Mouse (Mus musculus) gastrocnemius, adult 2 months (tissue): ENCODE data around the gene Spata25. TPM values are rescaled to one million over a fixed set of nuclear protein-coding genes. Genes with fewer than 3 reads are reported as not detected.

Experiments
- DNase-seq: peaks from one replicate; pipeline ENCODE4 v3.0.0; 2022
- H3K27ac ChIP-seq: fragments of 200-600 bp; 2 replicates; pipeline ENCODE4 v1.8.1; 2022; ENCODE audit warnings: mild to moderate bottlenecking
- H3K4me3 ChIP-seq: fragments of 200-600 bp; 2 replicates; pipeline ENCODE4 v1.8.1; 2022; ENCODE audit warnings: mild to moderate bottlenecking, moderate library complexity
- CTCF ChIP-seq: fragments of 200-600 bp; IDR thresholded peaks from 2 replicates; pipeline ENCODE4 v1.8.1; 2022; ENCODE audit warnings: antibody characterized with exemption, mild to moderate bottlenecking, moderate library complexity
- intact Hi-C: fragments of 180-260 bp; cut with DNase I; formaldehyde crosslinking; loops from one replicate; pipeline ENCODE4 v1.15.1; 2025
- total RNA-seq, 2 experiments: library from RNA; stranded (reverse); gene quantifications; 2 replicates each; pipeline ENCODE4 v1.2.3; 2021

The Spata25 gene
- total RNA-seq, 2 experiments from 2014 or later: 0.84 TPM; not detected in 1

DNA sequence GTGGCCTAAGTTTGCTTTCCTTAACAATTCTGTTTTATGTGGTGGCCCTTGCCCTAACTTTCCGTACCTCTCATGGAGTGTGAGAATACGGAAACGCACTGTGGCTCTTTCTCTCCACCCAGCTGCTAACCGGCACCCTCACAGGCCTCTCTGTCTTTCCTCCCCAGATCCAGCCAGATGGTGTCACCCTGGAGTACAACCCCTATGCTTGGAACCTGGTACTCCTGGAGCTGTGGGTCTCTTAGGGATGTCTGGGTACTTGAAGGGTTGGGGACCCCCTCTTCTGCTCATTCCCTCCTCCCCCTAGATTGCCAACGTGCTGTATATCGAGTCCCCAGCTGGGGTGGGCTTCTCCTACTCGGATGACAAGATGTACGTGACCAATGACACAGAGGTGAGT lies 6.2 kb upstream of the Spata25 start:
- H3K4me3 ChIP-seq: peak overlapping the region; percentile 75
- H3K27ac ChIP-seq: peak overlapping the region; percentile 95
- intact Hi-C loops: no loop called here
- DNase-seq: no peak
- TF ChIP-seq CTCF: peak; percentile 10; the same call in 1 of the 2 replicates

DNA sequence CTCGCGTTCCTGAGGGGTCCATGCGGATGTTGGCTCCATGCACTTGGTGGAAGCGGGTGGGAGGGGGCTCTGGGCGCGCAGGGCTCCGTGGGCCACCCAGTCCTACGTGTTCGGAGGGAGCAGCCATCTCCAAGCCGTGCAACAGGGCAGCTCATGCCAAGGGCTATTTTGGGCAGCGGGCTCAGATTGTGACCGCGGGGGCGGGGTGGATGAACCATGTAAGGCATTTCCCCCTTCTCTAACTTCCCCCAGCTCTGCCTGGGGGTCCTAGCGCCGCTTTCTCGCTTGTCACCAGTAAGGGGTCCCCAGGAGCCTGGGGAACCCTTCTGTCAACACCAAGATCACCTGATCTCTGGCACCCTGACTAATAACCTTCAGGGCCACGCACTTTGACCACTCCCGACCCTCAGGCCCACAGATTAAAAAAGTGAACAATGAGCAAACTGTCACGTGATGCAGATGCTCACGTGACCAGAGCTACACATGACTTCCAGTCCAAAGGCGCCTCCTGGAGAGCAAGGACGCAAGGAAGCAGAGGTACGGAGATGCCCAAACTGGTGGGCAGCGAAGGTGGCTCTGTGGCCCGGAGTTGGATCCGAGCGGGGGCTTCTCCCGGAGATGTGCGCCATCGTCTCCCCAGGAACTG lies 5.1 kb upstream of the Spata25 start, which contains the start of gene Neurl2:
Gene Neurl2, minus strand, starts transcription at position 143 of the 646 bp plus-strand sequence.
- DNase-seq: peak; percentile 94

DNA sequence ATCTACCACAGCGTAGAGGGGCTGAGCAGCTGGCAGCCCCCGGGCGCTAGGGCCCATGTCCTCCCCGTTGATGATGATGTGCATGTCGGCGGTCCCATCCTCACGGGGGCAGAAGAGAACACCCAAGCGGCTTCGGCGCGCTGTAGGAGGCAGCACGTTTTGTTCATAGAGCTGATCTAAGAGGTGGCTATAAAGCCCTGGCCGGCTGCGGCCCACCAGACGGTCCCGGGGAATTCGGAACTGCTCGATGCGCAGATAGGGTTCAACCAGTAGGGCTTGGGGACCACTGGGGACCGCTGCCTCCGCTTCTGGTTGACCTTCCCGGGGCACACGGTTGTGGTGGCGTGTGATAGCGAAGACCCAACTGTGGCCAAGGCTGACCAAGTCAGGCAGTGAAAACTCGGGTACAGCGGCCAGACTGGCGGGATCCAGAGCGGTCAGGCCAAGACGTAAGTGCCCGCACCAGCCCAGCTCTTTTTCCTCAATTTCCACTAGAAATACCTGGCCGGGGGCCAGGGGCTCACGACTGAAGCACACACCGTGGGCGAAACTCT lies 4.5 kb upstream of the Spata25 start, which contains the start of gene Ctsa:
Gene Ctsa, plus strand, starts transcription at position 126 of the 554 bp plus-strand sequence.
- peak within 1 kb of the TSS; percentile 95 for H3K27ac ChIP-seq
- intact Hi-C loops: loop anchor here (2.0 kb wide), 2 partner anchors 46 to 78 kb away; partner anchors contain the start of genes Pcif1 and Zfp335
- peak; percentile 75 for TF ChIP-seq CTCF
- peak within 1 kb of the TSS; percentile 75 for H3K4me3 ChIP-seq
- DNase-seq: peak; percentile 88

More for the DNA sequence above, 5.1 kb upstream of the Spata25 start, which contains the start of gene Neurl2:
- intact Hi-C loops: loop anchor here (2.0 kb wide), 2 partner anchors 45 to 77 kb away; partner anchors contain the start of genes Pcif1 and Zfp335
- H3K27ac ChIP-seq: peak within 1 kb of the TSS; percentile 95
- H3K4me3 ChIP-seq: peak within 1 kb of the TSS; percentile 75
- TF ChIP-seq CTCF: peak; percentile 5; the same call in 1 of the 2 replicates

DNA sequence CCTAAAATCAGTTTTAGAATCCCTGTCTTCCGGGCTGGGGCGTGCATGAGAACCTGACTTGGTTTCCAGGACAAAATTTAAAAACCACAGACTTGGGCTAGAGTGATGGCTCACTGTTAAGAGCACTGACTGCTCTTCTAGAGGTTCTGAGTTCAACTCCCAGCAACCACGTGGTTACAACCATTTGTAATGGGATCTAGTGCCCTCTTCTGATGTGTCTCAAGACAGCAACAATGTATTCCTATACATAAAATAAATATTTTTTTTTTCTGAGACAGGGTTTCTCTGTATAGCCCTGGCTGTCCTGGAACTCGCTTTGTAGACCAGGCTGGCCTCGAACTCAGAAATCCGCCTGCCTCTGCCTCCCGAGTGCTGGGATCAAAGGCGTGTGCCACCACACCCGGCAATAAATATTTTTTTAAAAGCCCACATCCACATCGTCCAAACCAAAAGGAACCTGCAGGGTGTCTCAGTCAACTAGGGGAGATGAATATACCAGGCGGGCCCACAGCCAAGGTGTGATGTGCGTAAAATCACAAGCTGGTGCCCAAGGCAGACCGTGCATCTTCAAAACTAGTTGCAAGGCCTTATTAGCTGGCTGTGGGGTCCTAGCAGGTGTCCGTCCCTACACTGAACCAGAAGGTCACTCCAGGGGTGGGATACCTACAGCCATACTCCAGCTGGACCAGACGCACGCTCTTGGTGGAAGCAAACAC lies 3.9 kb upstream of the Spata25 start:
- intact Hi-C loops: loop anchor here (2.0 kb wide), 2 partner anchors 47 to 79 kb away; partner anchors contain the start of genes Pcif1 and Zfp335
- TF ChIP-seq CTCF: no peak
- Histone ChIP-seq H3K4me3 (peak overlapping the region; percentile 75), H3K27ac (peak overlapping the region; percentile 95)
- no peak for DNase-seq

DNA sequence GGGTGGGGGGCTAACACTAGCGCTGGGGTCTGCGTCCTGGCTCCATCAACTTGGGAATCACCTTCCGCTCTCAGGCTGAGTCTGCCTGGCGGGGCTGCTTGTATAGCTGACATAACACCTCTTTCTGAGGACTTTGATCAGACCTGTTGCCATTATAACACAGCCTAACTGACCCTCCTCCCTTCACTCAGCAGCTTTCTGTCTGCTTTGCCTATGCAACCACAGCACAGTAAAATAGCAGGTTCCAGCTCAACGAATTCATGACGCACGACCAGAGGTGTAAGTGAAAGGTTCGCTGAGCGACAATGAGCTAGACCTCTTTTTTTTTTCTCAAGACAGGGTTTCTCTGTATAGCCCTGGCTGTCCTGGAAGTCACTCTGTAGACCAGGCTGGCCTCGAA lies 2.7 kb upstream of the Spata25 start:
- DNase-seq: no peak
- H3K27ac ChIP-seq: no peak overlapping the region
- intact Hi-C loops: no loop called here
- no peak overlapping the region for H3K4me3 ChIP-seq
- TF ChIP-seq CTCF: no peak

DNA sequence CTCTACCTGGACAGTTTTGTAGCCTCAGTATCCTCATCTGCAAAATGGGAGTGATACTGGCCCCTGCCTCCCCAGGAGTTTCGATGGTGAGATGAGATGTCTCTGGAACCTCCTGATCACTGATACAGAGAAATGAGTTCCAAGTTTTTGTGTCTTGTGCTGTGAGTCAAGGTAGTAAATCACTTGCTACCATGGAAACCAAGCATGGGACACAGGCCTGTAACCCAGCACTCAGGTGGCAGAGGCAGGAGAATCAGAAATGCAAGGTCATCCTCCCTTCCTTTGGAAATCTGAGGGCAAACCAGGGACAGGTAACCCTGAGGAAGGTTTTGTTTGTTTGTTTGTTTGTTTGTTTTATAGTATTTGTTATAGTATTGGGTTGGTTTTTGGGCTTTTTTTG lies 753 bp upstream of the Spata25 start:
- H3K27ac ChIP-seq: no peak overlapping the region
- intact Hi-C loops: no loop called here
- DNase-seq: no peak
- no peak for TF ChIP-seq CTCF
- H3K4me3 ChIP-seq: no peak overlapping the region

DNA sequence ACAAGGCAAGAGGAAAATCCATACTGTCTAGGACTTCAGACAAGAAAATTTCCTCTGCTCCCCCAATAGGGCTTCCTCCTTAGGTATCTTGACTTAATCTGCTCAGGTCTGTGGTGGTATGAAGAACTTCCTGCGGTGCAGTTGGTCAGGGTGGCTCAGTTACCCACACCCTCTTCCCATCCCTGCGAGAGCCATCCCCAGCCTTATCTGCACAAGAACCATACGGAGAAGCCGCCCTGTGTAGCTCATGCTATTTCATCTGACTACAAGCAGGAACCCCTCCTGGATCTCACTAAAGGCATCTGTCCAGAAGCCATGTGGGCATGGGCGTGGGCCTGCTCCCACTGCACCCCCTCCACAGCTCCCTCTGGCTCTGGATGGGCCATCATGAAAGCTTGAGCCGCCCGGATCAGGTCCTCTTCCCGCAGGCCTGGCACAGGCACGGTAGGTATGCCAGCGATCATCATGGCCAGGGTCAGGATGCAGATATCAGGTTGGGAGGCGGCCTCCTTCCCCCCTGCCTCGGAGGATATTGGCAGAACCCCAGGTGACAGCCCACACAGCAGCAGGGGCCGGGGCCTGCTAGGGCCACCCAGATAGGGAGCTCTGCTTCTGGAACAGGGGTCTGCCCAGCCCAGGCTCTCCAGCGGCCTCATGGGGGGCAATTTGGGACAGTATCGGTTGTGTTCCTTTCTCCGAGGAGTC lies 1.0 kb downstream of the Spata25 start:
- no peak for TF ChIP-seq CTCF
- no peak overlapping the region for H3K27ac ChIP-seq
- H3K4me3 ChIP-seq: no peak overlapping the region
- intact Hi-C loops: no loop called here
- DNase-seq: no peak

DNA sequence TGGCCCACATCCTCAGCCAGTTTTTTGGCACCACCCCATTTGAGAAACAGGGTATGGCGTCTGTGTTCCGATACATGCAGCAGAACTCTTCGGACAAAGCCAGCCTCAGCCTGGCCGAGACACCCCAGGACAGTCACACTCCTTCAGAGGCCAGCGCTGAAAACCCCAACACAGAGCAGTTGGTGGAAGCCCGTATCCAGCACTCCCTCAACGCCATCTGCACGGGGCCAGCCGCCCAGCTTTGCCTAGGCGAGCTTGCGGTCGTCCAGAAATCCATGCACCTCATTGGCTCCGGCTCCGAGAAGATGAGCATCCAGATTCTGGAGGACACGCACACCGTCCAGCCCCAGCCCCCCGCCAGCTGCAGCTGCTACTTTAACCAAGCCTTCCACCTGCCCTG lies 2.8 kb downstream of the Spata25 start:
- H3K4me3 ChIP-seq: no peak overlapping the region
- TF ChIP-seq CTCF: no peak
- H3K27ac ChIP-seq: no peak overlapping the region
- no peak for DNase-seq
- intact Hi-C loops: no loop called here

DNA sequence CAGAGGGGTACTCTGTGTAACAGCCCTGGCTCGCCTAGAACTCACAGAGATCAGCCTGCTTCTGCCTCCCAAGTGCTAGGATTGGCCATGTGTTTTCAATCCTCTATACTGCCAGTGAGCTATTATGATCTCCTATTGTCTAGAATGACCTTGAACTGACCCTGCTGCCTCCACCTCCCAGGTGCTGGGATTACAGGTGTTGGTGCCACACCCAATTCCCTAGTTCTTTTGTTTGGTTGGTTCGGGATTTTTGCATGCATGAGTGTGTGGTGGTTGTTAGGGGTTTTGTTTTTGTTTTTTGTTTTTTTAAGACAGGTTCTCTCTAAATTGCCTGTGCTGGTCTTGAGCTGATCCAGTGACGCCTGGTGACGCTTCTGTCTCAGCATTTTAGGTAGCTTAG lies 4.4 kb downstream of the Spata25 start:
- no peak overlapping the region; the same call in 1 of the 2 replicates for H3K27ac ChIP-seq
- peak overlapping the region; percentile 92 for H3K4me3 ChIP-seq
- no peak for DNase-seq
- no peak for TF ChIP-seq CTCF
- intact Hi-C loops: loop anchor here (2.0 kb wide), 1 partner anchor 17 kb away; no protein-coding TSS in a partner anchor

DNA sequence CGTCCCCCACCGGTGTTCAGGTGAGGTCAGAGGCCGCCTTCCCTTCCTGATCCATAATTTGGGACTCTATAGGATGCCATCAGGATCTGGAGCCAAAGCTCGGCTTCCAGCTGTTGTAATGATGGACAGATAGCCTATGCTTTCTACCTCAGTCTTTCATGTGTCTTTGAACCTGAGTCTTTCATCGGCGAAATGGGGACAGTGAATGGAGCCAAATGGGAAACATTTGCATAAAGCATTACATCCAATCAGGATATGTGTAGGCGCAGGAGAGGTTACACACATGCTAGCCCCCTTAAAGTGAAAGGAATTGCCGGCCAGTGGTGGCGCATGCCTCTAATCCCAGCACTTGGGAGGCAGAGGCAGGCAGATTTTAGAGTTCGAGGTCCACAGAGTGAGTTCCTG lies 5.2 kb downstream of the Spata25 start:
- intact Hi-C loops: loop anchor here (2.0 kb wide), 1 partner anchor 16 kb away; no protein-coding TSS in a partner anchor
- no peak for TF ChIP-seq CTCF
- DNase-seq: no peak
- Histone ChIP-seq H3K27ac (peak overlapping the region; percentile 88), H3K4me3 (peak overlapping the region; percentile 92)

DNA sequence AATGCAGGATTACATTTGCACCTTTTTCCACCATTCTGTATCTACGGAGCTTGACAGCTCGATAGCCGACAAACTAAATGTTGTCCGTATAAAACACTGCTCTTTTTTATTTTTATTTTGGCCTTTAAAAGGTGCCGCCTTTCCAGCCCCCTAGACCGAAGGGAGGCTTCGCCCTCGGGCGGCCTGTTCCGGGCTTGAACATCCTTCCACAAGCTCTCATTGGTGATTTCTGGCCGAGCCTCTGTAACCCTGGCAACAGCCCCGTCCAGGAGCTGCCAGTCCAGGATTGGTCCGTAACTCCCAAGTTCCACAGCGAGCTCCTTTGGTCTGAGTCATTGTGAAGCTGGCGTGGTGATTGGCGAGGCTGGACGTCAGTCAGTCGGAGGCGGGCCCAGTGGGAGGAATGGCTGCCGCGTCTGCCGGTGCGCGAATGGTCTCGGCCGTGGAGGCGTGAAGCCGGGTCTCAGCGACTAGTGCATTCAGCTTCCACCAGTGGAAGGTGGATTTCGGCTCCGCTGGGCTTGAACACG lies 5.6 kb downstream of the Spata25 start, which contains the start of gene Zswim1:
Gene Zswim1, plus strand, starts transcription at position 51 of the 530 bp plus-strand sequence.
- no peak; the same call in 1 of the 2 replicates for TF ChIP-seq CTCF
- peak within 1 kb of the TSS; percentile 92 for H3K4me3 ChIP-seq
- DNase-seq: peak; percentile 99
- peak within 1 kb of the TSS; percentile 88 for H3K27ac ChIP-seq
- intact Hi-C loops: loop anchor here (2.0 kb wide), 1 partner anchor 16 kb away; no protein-coding TSS in a partner anchor

DNA sequence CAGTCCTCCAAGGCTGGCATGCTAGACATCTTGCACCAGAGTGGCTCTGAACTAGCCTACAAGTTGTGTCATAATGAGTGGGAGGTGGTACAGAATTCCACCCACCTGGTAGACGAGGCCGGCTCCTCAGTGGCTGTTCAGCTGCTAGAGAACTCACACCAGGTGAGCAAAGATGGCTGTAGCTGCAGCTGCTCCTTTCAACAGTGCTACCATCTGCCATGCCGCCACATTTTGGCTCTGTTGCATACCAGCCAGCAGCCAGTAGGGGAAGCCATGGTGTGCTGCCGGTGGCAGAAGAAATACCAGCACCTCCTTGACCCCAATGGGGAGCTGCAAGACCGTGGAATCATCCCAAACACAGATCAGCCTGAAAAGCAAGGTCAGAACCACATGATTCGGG lies 7.3 kb downstream of the Spata25 start:
- H3K27ac ChIP-seq: no peak overlapping the region
- intact Hi-C loops: no loop called here
- TF ChIP-seq CTCF: no peak
- no peak overlapping the region for H3K4me3 ChIP-seq
- no peak for DNase-seq
